14 mouse cellular contexts compared by ENCODE assay signal in the genomic region with DNA sequence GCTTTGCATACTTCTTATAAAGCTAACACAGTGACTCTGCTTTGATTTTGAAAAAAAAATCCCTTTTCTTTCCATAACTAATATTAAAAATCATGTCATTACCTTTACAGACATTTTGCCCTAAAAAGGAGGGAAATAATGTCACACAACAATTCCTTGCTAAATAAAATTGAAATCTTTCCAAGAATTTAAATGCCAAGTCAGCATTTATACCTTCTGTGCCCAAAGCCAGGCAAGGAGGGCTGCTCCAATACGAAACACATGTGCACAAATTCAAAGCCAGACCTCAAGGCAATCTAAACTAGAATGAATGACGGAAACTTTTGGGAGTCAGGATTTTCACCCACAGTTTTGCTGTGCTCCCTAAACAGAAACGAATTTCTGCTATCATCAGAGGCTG.
"Had no signal": no experiment of that assay in that cellular context is flagged by ENCODE, and none has a peak within 500 bp of the region (broad histone marks: within the 10 kb centered on the region; RNA-seq: fewer than 3 reads in every experiment).

No protein-coding gene starts in this region.

- H3K27ac ChIP-seq: midbrain, embryonic 13.5 days; midbrain, embryonic 15.5 days; neural tube, embryonic 12.5 days; stomach, embryonic 15.5 days; stomach, postnatal 0 days had no signal

- H3K4me3 ChIP-seq: midbrain, embryonic 13.5 days; midbrain, embryonic 15.5 days; neural tube, embryonic 12.5 days; stomach, embryonic 15.5 days had no signal

- H3K36me3 ChIP-seq: midbrain, embryonic 13.5 days; midbrain, embryonic 15.5 days; neural tube, embryonic 12.5 days; stomach, embryonic 15.5 days had no signal

- H3K27me3 ChIP-seq: midbrain, embryonic 13.5 days; midbrain, embryonic 15.5 days; neural tube, embryonic 12.5 days; stomach, embryonic 15.5 days had no signal

- H3K9ac ChIP-seq: lung, embryonic 14.5 days; midbrain, embryonic 13.5 days; midbrain, embryonic 15.5 days; neural tube, embryonic 12.5 days; stomach, embryonic 15.5 days had no signal

- H3K9me3 ChIP-seq: midbrain, embryonic 13.5 days; midbrain, embryonic 15.5 days; neural tube, embryonic 12.5 days; stomach, embryonic 15.5 days had no signal

- DNase-seq: lung, adult 18-20 months; lung, embryonic 14.5 days; lung, postnatal 10 days; lung, postnatal 4 days; right cerebral cortex, postnatal 14 days; thymus, adult 2 months; thymus, postnatal 25 days; thymus, postnatal 4 days had no signal

- H3K4me2 ChIP-seq: lung, embryonic 14.5 days; midbrain, embryonic 11.5 days; midbrain, embryonic 13.5 days; midbrain, embryonic 15.5 days; neural tube, embryonic 12.5 days; stomach, embryonic 15.5 days had no signal

- H3K4me1 ChIP-seq: midbrain, embryonic 13.5 days; neural tube, embryonic 12.5 days; stomach, embryonic 15.5 days had no signal

- ATAC-seq: midbrain, embryonic 13.5 days; midbrain, embryonic 15.5 days had no signal
